26 mouse cellular contexts compared by ENCODE assay signal in genomic region chr11:5908642-5909041, GRCm38 (mm10). TPM values are rescaled to one million over a fixed set of nuclear protein-coding genes. Genes with fewer than 3 reads are reported as not detected.
DNase-seq lines count a peak whose midpoint lies in the region; ATAC-seq and TF ChIP-seq lines count a peak whose summit lies in the region.
"Had no signal": no experiment of that assay in that cellular context is flagged by ENCODE, and none has a peak within 500 bp of the region (broad histone marks: within the 10 kb centered on the region; RNA-seq: fewer than 3 reads in every experiment).

No protein-coding gene starts in this region.

- no peak overlapping the region for H3K4me2 ChIP-seq in stomach, embryonic 14.5 days (replicated peaks; ENCODE audit: low read depth, low read length)
- no peak overlapping the region for H3K4me2 ChIP-seq in stomach, postnatal 0 days (replicated peaks; ENCODE audit: low read depth)
- H3K4me2 ChIP-seq: forebrain, embryonic 13.5 days; heart, embryonic 13.5 days; hindbrain, embryonic 14.5 days had no signal

- WGBS in heart, embryonic 10.5 days, result 67% methylated on average over 4 of the region's 4 CpGs
- 73% methylated on average over 4 of the region's 4 CpGs for WGBS in heart, adult 2 months
- 35% methylated on average over 4 of the region's 4 CpGs for WGBS in stomach, embryonic 14.5 days
- 30% methylated on average over 4 of the region's 4 CpGs for WGBS in stomach, postnatal 0 days

- no peak for TF ChIP-seq EP300 in heart, adult 2 months (IDR thresholded peaks at IDR 0.05; ENCODE audit: insufficient read depth, low read depth, low read length)
- TF ChIP-seq EP300 in stomach, postnatal 0 days (optimal IDR thresholded peaks at IDR 0.05), result no peak

- H3K9me3 ChIP-seq in heart, embryonic 10.5 days, result no peaks in the 10 kb centered on the region
- H3K9me3 ChIP-seq in stomach, embryonic 14.5 days (ENCODE audit: control insufficient read depth, low read depth, low read length), result no peaks in the 10 kb centered on the region
- no peaks in the 10 kb centered on the region for H3K9me3 ChIP-seq in stomach, postnatal 0 days (ENCODE audit: control insufficient read depth, low read length)
- H3K9me3 ChIP-seq: forebrain, embryonic 10.5 days; forebrain, embryonic 13.5 days; heart, embryonic 13.5 days had no signal

- no peak overlapping the region for H3K4me3 ChIP-seq in heart, embryonic 10.5 days
- H3K4me3 ChIP-seq in heart, adult 2 months, result no peak overlapping the region
- no peak overlapping the region for H3K4me3 ChIP-seq in stomach, embryonic 14.5 days (ENCODE audit: low read depth, low read length)
- H3K4me3 ChIP-seq in stomach, postnatal 0 days (ENCODE audit: low read depth, low read length), result no peak overlapping the region
- H3K4me3 ChIP-seq: forebrain, embryonic 10.5 days; forebrain, embryonic 13.5 days; heart, embryonic 13.5 days had no signal

- ATAC-seq in stomach, embryonic 14.5 days (ENCODE audit: insufficient number of reproducible peaks, insufficient read depth, low FRiP score, low read depth), result peak; percentile 86
- ATAC-seq in stomach, postnatal 0 days (ENCODE audit: low FRiP score, low TSS enrichment), result peak; percentile 87
- ATAC-seq: activated CD4-positive, CD25-positive, alpha-beta regulatory T cell, adult 4 months; forebrain, embryonic 13.5 days; forebrain, embryonic 16.5 days had no signal

- intact Hi-C loops in heart, adult 2 months (cut with DNase I), result no loop called here

- no peaks in the 10 kb centered on the region for H3K36me3 ChIP-seq in heart, embryonic 10.5 days
- no peaks in the 10 kb centered on the region for H3K36me3 ChIP-seq in heart, adult 2 months (ENCODE audit: control insufficient read depth, insufficient read depth, low read length)
- no peaks in the 10 kb centered on the region for H3K36me3 ChIP-seq in stomach, embryonic 14.5 days (ENCODE audit: control insufficient read depth, insufficient read depth, low read length)
- H3K36me3 ChIP-seq in stomach, postnatal 0 days (ENCODE audit: control insufficient read depth, insufficient read depth, low read length), result no peaks in the 10 kb centered on the region
- H3K36me3 ChIP-seq: forebrain, embryonic 10.5 days; heart, embryonic 13.5 days had no signal

- no peaks in the 10 kb centered on the region for H3K79me2 ChIP-seq in heart, adult 2 months (replicated peaks; ENCODE audit: control insufficient read depth, insufficient read depth, low read length)

- peaks cover 31% of the 10 kb centered on the region for H3K4me1 ChIP-seq in heart, embryonic 10.5 days
- H3K4me1 ChIP-seq in heart, adult 2 months (ENCODE audit: control insufficient read depth, insufficient read depth, low read length), result peaks cover 2% of the 10 kb centered on the region; the same call in 1 of the 2 replicates
- no peaks in the 10 kb centered on the region for H3K4me1 ChIP-seq in stomach, embryonic 14.5 days (ENCODE audit: control insufficient read depth, insufficient read depth, low read length)
- H3K4me1 ChIP-seq in stomach, postnatal 0 days (replicated peaks; ENCODE audit: control insufficient read depth, insufficient read depth), result no peaks in the 10 kb centered on the region
- H3K4me1 ChIP-seq: forebrain, embryonic 13.5 days had no signal

- H3K27ac ChIP-seq in heart, embryonic 10.5 days, result peak overlapping the region; percentile 31; the same call in 1 of the 2 replicates
- H3K27ac ChIP-seq in heart, adult 2 months, result no peak overlapping the region
- H3K27ac ChIP-seq in stomach, embryonic 14.5 days (ENCODE audit: low read length), result no peak overlapping the region; the same call in 1 of the 2 replicates
- peak overlapping the region; percentile 76 for H3K27ac ChIP-seq in stomach, postnatal 0 days (replicated peaks)
- H3K27ac ChIP-seq: forebrain, embryonic 10.5 days; forebrain, embryonic 13.5 days; heart, embryonic 13.5 days; hindbrain, embryonic 14.5 days had no signal

- no peak for TF ChIP-seq POLR2A in heart, adult 2 months (IDR thresholded peaks at IDR 0.05; ENCODE audit: insufficient read depth, low read depth, low read length)

- no peak for TF ChIP-seq CTCF in heart, adult 2 months (IDR thresholded peaks at IDR 0.05)
- no peak for TF ChIP-seq CTCF in stomach, postnatal 0 days (IDR thresholded peaks at IDR 0.05; ENCODE audit: low read depth)

- H3K9ac ChIP-seq in heart, adult 2 months (ENCODE audit: low read depth, low read length), result no peak overlapping the region
- no peak overlapping the region for H3K9ac ChIP-seq in stomach, embryonic 14.5 days (replicated peaks; ENCODE audit: low read depth, low read length)
- H3K9ac ChIP-seq in stomach, postnatal 0 days (ENCODE audit: low read length), result no peak overlapping the region
- H3K9ac ChIP-seq: forebrain, embryonic 13.5 days; heart, embryonic 13.5 days; hindbrain, embryonic 14.5 days had no signal

- H3K27me3 ChIP-seq in heart, embryonic 10.5 days (ENCODE audit: insufficient read depth, poor library complexity, severe bottlenecking), result peaks cover under 1% of the 10 kb centered on the region; the same call in 1 of the 2 replicates
- H3K27me3 ChIP-seq in heart, adult 2 months (ENCODE audit: control insufficient read depth, insufficient read depth, low read length), result no peaks in the 10 kb centered on the region
- H3K27me3 ChIP-seq in stomach, embryonic 14.5 days (ENCODE audit: control insufficient read depth, insufficient read depth, low read length), result no peaks in the 10 kb centered on the region
- no peaks in the 10 kb centered on the region for H3K27me3 ChIP-seq in stomach, postnatal 0 days (ENCODE audit: control insufficient read depth, insufficient read depth, low read length)
- H3K27me3 ChIP-seq: forebrain, embryonic 13.5 days; heart, embryonic 13.5 days had no signal

- peak; percentile 14 for DNase-seq in heart, embryonic 10.5 days (ENCODE audit: low spot score)
- no peak for DNase-seq in heart, adult 2 months
- DNase-seq in urinary bladder, postnatal 14 days (ENCODE audit: low spot score), result peak; percentile 49
- no peak for DNase-seq in urinary bladder, postnatal 4 days (ENCODE audit: low spot score in 2 of 2)
- peak; percentile 67 for DNase-seq in stomach, postnatal 0 days (ENCODE audit: low spot score)
- no peak for DNase-seq in left cerebral cortex, adult 18-20 months (ENCODE audit: low spot score in 2 of 2)
- no peak for DNase-seq in adipocyte (ENCODE audit: low spot score)
- DNase-seq: adrenal gland, postnatal 10 days; adrenal gland, postnatal 36 days; cerebellum, adult 18-20 months; cerebellum, adult 9-10 months; cerebellum, postnatal 14 days; gastrocnemius, postnatal 10 days; gastrocnemius, postnatal 36 days; heart, postnatal 14 days; heart, postnatal 4 days had no signal

RNA-seq across cellular contexts. Expression of gene Myl7, which starts 10.1 kb away (rescaled TPM):
- 6,952 and 8,117 TPM in 2 replicates for polyA plus RNA-seq in heart, embryonic 10.5 days (2016; fragmentation: Nextera tagmentation; extraction: Ambion mirVana)
- 100 to 1,000 TPM; 463 to 551 TPM for total RNA-seq in heart, adult 2 months (2021)
- 1,125 and 1,658 TPM in 2 replicates for polyA plus RNA-seq in heart, adult 2 months (2012; rRNA removed)
- 4.9 and 8.4 TPM in 2 replicates for polyA plus RNA-seq in stomach, embryonic 14.5 days (2014; fragmentation: Nextera tagmentation; extraction: Ambion mirVana)
- 147 and 150 TPM in 2 replicates for polyA plus RNA-seq in stomach, postnatal 0 days (2015; fragmentation: Nextera tagmentation; extraction: Ambion mirVana)
- total RNA-seq in left cerebral cortex, adult 18-20 months (2021), result not detected
- total RNA-seq: adrenal gland, adult 18-20 months; adrenal gland, postnatal 36 days; gastrocnemius, adult 18-20 months; gastrocnemius, postnatal 10 days; gastrocnemius, postnatal 36 days; granulocyte monocyte progenitor cell, adult 5-6 weeks had no signal
- polyA plus RNA-seq: activated CD4-positive, CD25-positive, alpha-beta regulatory T cell, adult 4 months; forebrain, embryonic 13.5 days; forebrain, embryonic 16.5 days; hindbrain, embryonic 14.5 days had no signal

RNA-seq across cellular contexts. Expression of gene Pold2, which starts 30.6 kb away (rescaled TPM):
- polyA plus RNA-seq in heart, embryonic 10.5 days (2016; fragmentation: Nextera tagmentation; extraction: Ambion mirVana), result 140 and 162 TPM in 2 replicates
- total RNA-seq in heart, adult 2 months (2021), result 10 to 100 TPM; 30.9 to 42.6 TPM
- 49.1 and 58.1 TPM in 2 replicates for polyA plus RNA-seq in heart, adult 2 months (2012; rRNA removed)
- polyA plus RNA-seq in stomach, embryonic 14.5 days (2014; fragmentation: Nextera tagmentation; extraction: Ambion mirVana), result 101 and 112 TPM in 2 replicates
- 49.3 and 51.1 TPM in 2 replicates for polyA plus RNA-seq in stomach, postnatal 0 days (2015; fragmentation: Nextera tagmentation; extraction: Ambion mirVana)
- total RNA-seq in left cerebral cortex, adult 18-20 months (2021), result 10 to 100 TPM; 27.1 to 29.0 TPM

RNA-seq across cellular contexts. Expression of gene Gck, which starts 41.2 kb away (rescaled TPM):
- polyA plus RNA-seq in heart, embryonic 10.5 days (2016; fragmentation: Nextera tagmentation; extraction: Ambion mirVana), result 2.1 and 2.6 TPM in 2 replicates
- 10 to 100 TPM; 10.4 to 13.9 TPM for total RNA-seq in heart, adult 2 months (2021)
- 10.5 and 15.4 TPM in 2 replicates for polyA plus RNA-seq in heart, adult 2 months (2012; rRNA removed)
- 0.75 and 2.0 TPM in 2 replicates for polyA plus RNA-seq in stomach, embryonic 14.5 days (2014; fragmentation: Nextera tagmentation; extraction: Ambion mirVana)
- 1.9 and 2.0 TPM in 2 replicates for polyA plus RNA-seq in stomach, postnatal 0 days (2015; fragmentation: Nextera tagmentation; extraction: Ambion mirVana)
- total RNA-seq in left cerebral cortex, adult 18-20 months (2021), result 1 to 10 TPM in 1 of 2 experiments, under 1 TPM in 1; 0.44 to 1.2 TPM
- total RNA-seq: gastrocnemius, postnatal 10 days; granulocyte monocyte progenitor cell, adult 5-6 weeks; heart, postnatal 4 days had no signal
- polyA plus RNA-seq: activated CD4-positive, CD25-positive, alpha-beta regulatory T cell, adult 4 months had no signal

RNA-seq across cellular contexts. Expression of gene Ykt6, which starts 46.9 kb away (rescaled TPM):
- 48.1 and 56.7 TPM in 2 replicates for polyA plus RNA-seq in heart, embryonic 10.5 days (2016; fragmentation: Nextera tagmentation; extraction: Ambion mirVana)
- 10 to 100 TPM; 53.4 to 62.2 TPM for total RNA-seq in heart, adult 2 months (2021)
- 46.3 and 71.2 TPM in 2 replicates for polyA plus RNA-seq in heart, adult 2 months (2012; rRNA removed)
- 23.2 and 23.3 TPM in 2 replicates for polyA plus RNA-seq in stomach, embryonic 14.5 days (2014; fragmentation: Nextera tagmentation; extraction: Ambion mirVana)
- polyA plus RNA-seq in stomach, postnatal 0 days (2015; fragmentation: Nextera tagmentation; extraction: Ambion mirVana), result 47.0 and 47.7 TPM in 2 replicates
- total RNA-seq in left cerebral cortex, adult 18-20 months (2021), result 10 to 100 TPM; 78.9 to 79.3 TPM

RNA-seq across cellular contexts. Expression of gene Aebp1, which starts 46.9 kb away (rescaled TPM):
- 22.4 and 25.7 TPM in 2 replicates for polyA plus RNA-seq in heart, embryonic 10.5 days (2016; fragmentation: Nextera tagmentation; extraction: Ambion mirVana)
- 10 to 100 TPM; 18.6 to 19.9 TPM for total RNA-seq in heart, adult 2 months (2021)
- 25.6 and 33.3 TPM in 2 replicates for polyA plus RNA-seq in heart, adult 2 months (2012; rRNA removed)
- 29.2 and 30.3 TPM in 2 replicates for polyA plus RNA-seq in stomach, embryonic 14.5 days (2014; fragmentation: Nextera tagmentation; extraction: Ambion mirVana)
- polyA plus RNA-seq in stomach, postnatal 0 days (2015; fragmentation: Nextera tagmentation; extraction: Ambion mirVana), result 19.6 and 21.9 TPM in 2 replicates
- 10 to 100 TPM; 21.4 to 23.5 TPM for total RNA-seq in left cerebral cortex, adult 18-20 months (2021)
- total RNA-seq: granulocyte monocyte progenitor cell, adult 5-6 weeks had no signal

Comparison
In these comparisons a context has a peak if more than half of its experiments do, and no peak if none do; other contexts are left out.
1. DNase-seq: peak in heart, embryonic 10.5 days (single experiment), urinary bladder, postnatal 14 days (single experiment) and stomach, postnatal 0 days (single experiment); none in heart, adult 2 months (0 of 2), urinary bladder, postnatal 4 days (0 of 2), left cerebral cortex, adult 18-20 months (0 of 2) and adipocyte (single experiment).
2. H3K27ac ChIP-seq: peak in heart, embryonic 10.5 days (single experiment) and stomach, postnatal 0 days (single experiment); none in heart, adult 2 months (single experiment) and stomach, embryonic 14.5 days (single experiment).
3. RNA of gene Myl7, which starts 10.1 kb away (polyA plus RNA-seq): 6,952 to 8,117 TPM in heart, embryonic 10.5 days, 1,125 to 1,658 TPM in heart, adult 2 months and 147 to 150 TPM in stomach, postnatal 0 days; 4.9 to 8.4 TPM in stomach, embryonic 14.5 days; every median in the first group is over 10 times any median in the second.